Mouse (Mus musculus) hindbrain, postnatal 0 days (tissue): ENCODE results near the gene Plcb3. TPM values are rescaled to one million over a fixed set of nuclear protein-coding genes. Genes with fewer than 3 reads are reported as not detected.

Experiments
- ATAC-seq: fragments of 200-750 bp; cut with Nextera tagmentation; 2 replicates; pipeline ENCODE4 v1.8.0; 2017; ENCODE audit warnings: mild to moderate bottlenecking, moderate TSS enrichment, moderate library complexity
- DNase-seq: peaks from one replicate; pipeline ENCODE4 v3.0.0-alpha.2; 2015; ENCODE audit warnings: low spot score
- H3K27ac ChIP-seq: fragments of 300-500 bp; sonication (generic); 2 replicates; pipeline ENCODE4 v1.5.1; 2014; ENCODE audit warnings: mild to moderate bottlenecking
- H3K27me3 ChIP-seq: fragments of 300-500 bp; sonication (generic); 2 replicates; pipeline ENCODE4 v1.6.1; 2014; ENCODE audit warnings: low read length, mixed read lengths; ENCODE audit not compliant: insufficient read depth
- H3K36me3 ChIP-seq: fragments of 300-500 bp; sonication (generic); 2 replicates; pipeline ENCODE4 v1.6.1; 2014; ENCODE audit warnings: low read length, mixed read lengths; ENCODE audit not compliant: insufficient read depth
- H3K4me1 ChIP-seq: fragments of 300-500 bp; sonication (generic); 2 replicates; pipeline ENCODE4 v1.6.1; 2014; ENCODE audit warnings: antibody characterized with exemption, low read length, mixed read lengths; ENCODE audit not compliant: insufficient read depth
- H3K4me2 ChIP-seq: fragments of 300-500 bp; sonication (generic); 2 replicates; pipeline ENCODE4 v1.6.1; 2014; ENCODE audit warnings: low read depth, mild to moderate bottlenecking, low read length, moderate library complexity, mixed read lengths
- H3K4me3 ChIP-seq: fragments of 300-500 bp; sonication (generic); 2 replicates; pipeline ENCODE4 v1.5.1; 2014; ENCODE audit warnings: low read length
- H3K9ac ChIP-seq: fragments of 300-500 bp; sonication (generic); replicated peaks from 2 replicates; pipeline ENCODE4 v1.6.1; 2014; ENCODE audit warnings: mild to moderate bottlenecking, low read length, moderate library complexity, mixed read lengths
- H3K9me3 ChIP-seq: fragments of 300-500 bp; sonication (generic); 2 replicates; pipeline ENCODE4 v1.6.1; 2016; ENCODE audit warnings: low read length, mixed read lengths
- CTCF ChIP-seq: IDR thresholded peaks from 2 replicates; pipeline ENCODE4 v1.5.1; 2016; ENCODE audit warnings: antibody characterized with exemption, control low read depth, low read depth
- WGBS: fragments of 180-500 bp; shearing (Covaris S2); extraction: QIAGEN DNeasy Blood & Tissue Kit; methylation state at CpG from one replicate; pipeline ENCODE4 v1.1.7; 2014; 5-methylcytosine and 5-hydroxymethylcytosine counted together
- microRNA-seq, 2 experiments: library from miRNA; unstranded; fragments of <30 nt; microRNA quantifications; one replicate each; pipeline ENCODE4; 2016
- polyA plus RNA-seq: library from polyadenylated mRNA; unstranded; fragments of >200 nt; fragmentation: Nextera tagmentation; extraction: Ambion mirVana; gene quantifications from 2 replicates; pipeline ENCODE4 v1.2.1, GENCODE M21; 2015
- total RNA-seq: library from RNA; depleted of rRNA; stranded (reverse); fragments of >200 nt; gene quantifications from 2 replicates; pipeline ENCODE4 v1.2.3, GENCODE M21; 2014; rRNA removed

Gene Plcb3
- total and polyA plus RNA-seq, 2 experiments from 2014 or later = 11.1 to 18.5 TPM

DNA sequence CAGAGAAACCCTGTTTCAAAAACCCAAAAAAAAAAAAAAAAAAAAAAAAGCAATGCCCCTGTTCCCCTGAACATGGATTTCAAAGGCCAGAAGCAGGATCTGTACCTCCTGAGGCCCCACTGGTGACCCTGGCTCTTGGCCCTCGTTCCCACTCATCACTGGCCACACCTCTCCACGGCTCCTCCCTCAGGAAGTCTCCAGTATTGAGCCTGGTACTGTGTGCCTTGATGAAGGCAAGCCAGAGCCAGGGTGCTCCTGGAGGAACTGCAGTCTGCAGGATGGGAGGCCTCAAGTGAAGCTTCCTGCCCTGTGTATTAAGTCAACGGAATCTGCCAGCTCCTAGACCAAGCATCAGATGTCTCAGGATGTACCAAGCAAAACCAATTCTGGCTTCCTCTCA is 70.1 kb downstream of the Plcb3 start:
- ATAC-seq (no peak), DNase-seq (no peak)
- peaks cover 16% of the 10 kb centered on the region for H3K36me3 ChIP-seq
- no peak overlapping the region for H3K4me3 ChIP-seq
- no peak overlapping the region for H3K27ac ChIP-seq
- H3K4me2 ChIP-seq = no peak overlapping the region
- H3K27me3 ChIP-seq = no peaks in the 10 kb centered on the region
- H3K9me3 ChIP-seq = no peaks in the 10 kb centered on the region
- WGBS = 77% methylated on average over 3 of the region's 3 CpGs
- TF ChIP-seq CTCF = no peak
- peaks cover 9% of the 10 kb centered on the region; the same call in 1 of the 2 replicates for H3K4me1 ChIP-seq
- no peak overlapping the region for H3K9ac ChIP-seq

DNA sequence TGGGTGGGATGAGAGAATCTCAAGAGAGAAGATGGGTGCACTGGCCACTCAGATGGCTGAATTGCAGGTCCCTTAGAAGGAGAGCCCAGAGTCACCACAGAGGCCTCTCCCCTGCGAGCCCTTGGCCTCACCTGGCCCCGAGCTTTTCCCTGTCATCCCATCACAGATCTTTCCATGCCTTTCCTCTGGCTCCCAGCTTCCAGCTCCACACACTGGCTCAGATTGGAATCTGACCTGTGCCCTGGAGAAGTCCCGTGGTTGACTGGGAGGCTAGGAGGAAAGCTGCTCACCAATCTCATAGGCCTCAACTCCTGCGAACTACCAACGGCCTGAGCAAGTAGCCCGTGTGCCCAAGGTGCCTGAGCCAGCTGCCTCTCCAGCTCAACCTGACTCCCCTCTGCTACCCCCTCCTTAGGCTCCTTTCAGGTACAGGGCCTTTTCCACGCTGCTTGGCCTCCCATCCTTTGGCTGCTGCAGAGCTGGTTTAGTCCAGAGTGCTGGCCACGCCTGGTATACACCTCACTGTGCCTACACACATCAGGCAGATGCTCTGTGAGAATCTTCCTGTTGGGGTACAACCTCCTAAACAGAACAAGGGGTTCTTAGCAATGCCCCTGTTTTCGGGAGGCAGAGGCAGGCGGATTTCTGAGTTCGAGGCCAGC is 70.6 kb downstream of the Plcb3 start:
- Histone ChIP-seq H3K27me3 (no peaks in the 10 kb centered on the region), H3K4me1 (peaks cover 6% of the 10 kb centered on the region; the same call in 1 of the 2 replicates), H3K4me3 (no peak overlapping the region), H3K9me3 (no peaks in the 10 kb centered on the region), H3K9ac (no peak overlapping the region), H3K4me2 (no peak overlapping the region), H3K36me3 (peaks cover 15% of the 10 kb centered on the region), H3K27ac (no peak overlapping the region)
- no peak for ATAC-seq
- TF ChIP-seq CTCF = no peak
- 96% methylated on average over 11 of the region's 11 CpGs for WGBS
- no peak for DNase-seq

DNA sequence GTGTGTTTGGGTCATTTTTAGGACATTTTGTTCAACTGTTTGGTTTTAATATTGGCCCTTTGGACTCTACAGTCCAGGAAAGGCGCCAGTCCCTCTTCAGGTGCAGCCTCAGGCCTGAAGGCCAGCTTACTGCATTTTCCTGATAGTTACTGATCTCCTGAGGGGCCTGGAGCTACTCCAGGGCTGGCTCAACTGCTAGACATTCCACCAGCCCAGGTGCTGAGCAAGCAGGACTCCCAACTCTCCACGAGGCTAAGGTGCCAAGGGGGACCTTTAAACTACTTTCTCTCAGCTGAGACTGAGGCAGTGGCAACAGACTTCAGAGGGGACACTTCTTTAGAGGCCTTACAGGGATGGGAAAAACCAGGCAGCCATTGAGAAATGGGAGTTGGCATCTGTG is 71.4 kb downstream of the Plcb3 start:
- no peak for TF ChIP-seq CTCF
- no peak overlapping the region for H3K27ac ChIP-seq
- H3K36me3 ChIP-seq = peaks cover 15% of the 10 kb centered on the region
- H3K27me3 ChIP-seq = no peaks in the 10 kb centered on the region
- H3K9me3 ChIP-seq = no peaks in the 10 kb centered on the region
- no peak overlapping the region for H3K9ac ChIP-seq
- no peak for DNase-seq
- ATAC-seq = no peak
- WGBS = 84% methylated on average over 2 of the region's 2 CpGs
- H3K4me2 ChIP-seq = no peak overlapping the region
- H3K4me3 ChIP-seq = no peak overlapping the region
- peaks cover 6% of the 10 kb centered on the region; the same call in 1 of the 2 replicates for H3K4me1 ChIP-seq

DNA sequence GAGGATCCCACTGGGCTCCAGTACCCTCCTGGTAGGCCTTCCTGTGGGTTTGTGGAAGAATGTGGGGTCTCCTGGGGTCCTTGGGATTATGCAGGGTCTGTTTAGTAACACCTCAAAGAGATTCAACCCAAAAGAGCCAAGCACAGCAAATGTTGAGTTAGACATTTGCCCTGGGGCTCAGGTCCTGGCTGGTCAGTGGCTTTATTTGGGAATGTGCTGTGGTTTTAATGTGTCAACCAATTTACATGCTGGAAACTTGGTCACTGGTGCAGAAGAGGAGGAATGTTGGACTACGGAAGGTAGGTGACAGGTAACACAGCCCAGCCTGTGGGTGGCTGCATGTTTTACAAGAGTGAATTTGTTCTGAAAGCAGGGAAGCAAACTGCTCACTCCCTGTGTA is 73.2 kb downstream of the Plcb3 start:
- Histone ChIP-seq H3K4me1 (peaks cover under 1% of the 10 kb centered on the region; the same call in 1 of the 2 replicates), H3K27me3 (no peaks in the 10 kb centered on the region), H3K36me3 (peaks cover 15% of the 10 kb centered on the region), H3K27ac (no peak overlapping the region), H3K9me3 (no peaks in the 10 kb centered on the region), H3K4me3 (no peak overlapping the region), H3K4me2 (no peak overlapping the region), H3K9ac (no peak overlapping the region)
- TF ChIP-seq CTCF = no peak
- WGBS = 100% methylated on average over 1 of the region's 1 CpGs
- ATAC-seq = no peak
- no peak for DNase-seq

Small RNAs within 50 kb of the gene (microRNA-seq; reads per million reads assigned to microRNA genes)
- gene Mir6990 = 1.8 to 2.6 reads per million in 2 experiments

Other genes with a start within 250 kb of the Plcb3 start
- gene Rps6ka4, start 135.8 kb downstream of the Plcb3 start, total RNA-seq = 26.0 and 27.7 TPM in 2 replicates
- gene Rps6ka4, start 135.8 kb downstream of the Plcb3 start, polyA plus RNA-seq = 19.5 and 22.1 TPM in 2 replicates
- 1.8 and 2.2 TPM in 2 replicates for gene Ccdc88b, start 118.3 kb downstream of the Plcb3 start, total RNA-seq
- 1.2 and 1.5 TPM in 2 replicates for gene Ccdc88b, start 118.3 kb downstream of the Plcb3 start, polyA plus RNA-seq
- gene Trmt112, start 66.8 kb downstream of the Plcb3 start, total RNA-seq = 61.7 and 68.6 TPM in 2 replicates
- gene Trmt112, start 66.8 kb downstream of the Plcb3 start, polyA plus RNA-seq = 109 and 111 TPM in 2 replicates
- 184 and 228 TPM in 2 replicates for gene Prdx5, start 66.4 kb downstream of the Plcb3 start, total RNA-seq
- 587 and 589 TPM in 2 replicates for gene Prdx5, start 66.4 kb downstream of the Plcb3 start, polyA plus RNA-seq
- gene Esrra, start 54.7 kb downstream of the Plcb3 start, total RNA-seq = 47.0 and 61.6 TPM in 2 replicates
- gene Esrra, start 54.7 kb downstream of the Plcb3 start, polyA plus RNA-seq = 11.8 and 12.3 TPM in 2 replicates
- gene Catsperz, start 51.1 kb downstream of the Plcb3 start, total RNA-seq = 2.0 TPM in 1 of 2 replicates, not detected in the other
- 2.9 and 3.7 TPM in 2 replicates for gene Catsperz, start 51.1 kb downstream of the Plcb3 start, polyA plus RNA-seq
- gene Kcnk4, start 42.0 kb downstream of the Plcb3 start, total RNA-seq = 13.3 and 17.6 TPM in 2 replicates
- gene Kcnk4, start 42.0 kb downstream of the Plcb3 start, polyA plus RNA-seq = 15.9 and 21.7 TPM in 2 replicates
- gene Bad, start 34.6 kb downstream of the Plcb3 start, total RNA-seq = 58.2 and 67.0 TPM in 2 replicates
- gene Bad, start 34.6 kb downstream of the Plcb3 start, polyA plus RNA-seq = 86.6 and 88.0 TPM in 2 replicates
- 122 and 129 TPM in 2 replicates for gene Gpr137, start 34.0 kb downstream of the Plcb3 start, total RNA-seq
- gene Gpr137, start 34.0 kb downstream of the Plcb3 start, polyA plus RNA-seq = 65.6 and 68.7 TPM in 2 replicates
- 150 and 155 TPM in 2 replicates for gene Ppp1r14b, start 1.5 kb downstream of the Plcb3 start, total RNA-seq
- gene Ppp1r14b, start 1.5 kb downstream of the Plcb3 start, polyA plus RNA-seq = 198 and 210 TPM in 2 replicates
- 8.3 and 29.2 TPM in 2 replicates for gene Fkbp2, start 4.0 kb upstream of the Plcb3 start, total RNA-seq
- 169 and 177 TPM in 2 replicates for gene Fkbp2, start 4.0 kb upstream of the Plcb3 start, polyA plus RNA-seq
- gene Vegfb, start 11.2 kb upstream of the Plcb3 start, total RNA-seq = 40.5 and 40.9 TPM in 2 replicates
- gene Vegfb, start 11.2 kb upstream of the Plcb3 start, polyA plus RNA-seq = 90.8 and 92.3 TPM in 2 replicates
- gene Dnajc4, start 16.1 kb upstream of the Plcb3 start, total RNA-seq = 13.5 and 28.3 TPM in 2 replicates
- 25.6 and 29.5 TPM in 2 replicates for gene Dnajc4, start 16.1 kb upstream of the Plcb3 start, polyA plus RNA-seq
- 17.4 and 19.7 TPM in 2 replicates for gene Nudt22, start 19.6 kb upstream of the Plcb3 start, total RNA-seq
- 20.8 and 23.1 TPM in 2 replicates for gene Nudt22, start 19.6 kb upstream of the Plcb3 start, polyA plus RNA-seq
- gene Trpt1, start 19.7 kb upstream of the Plcb3 start, total RNA-seq = 31.1 and 33.0 TPM in 2 replicates
- 22.9 and 23.5 TPM in 2 replicates for gene Trpt1, start 19.7 kb upstream of the Plcb3 start, polyA plus RNA-seq
- gene Fermt3, start 43.0 kb upstream of the Plcb3 start, total RNA-seq = 4.0 and 7.5 TPM in 2 replicates
- 3.5 and 4.0 TPM in 2 replicates for gene Fermt3, start 43.0 kb upstream of the Plcb3 start, polyA plus RNA-seq
- gene Stip1, start 63.5 kb upstream of the Plcb3 start, total RNA-seq = 87.3 and 89.0 TPM in 2 replicates
- 146 and 151 TPM in 2 replicates for gene Stip1, start 63.5 kb upstream of the Plcb3 start, polyA plus RNA-seq
- gene Macrod1, start 80.3 kb upstream of the Plcb3 start, total RNA-seq = 4.8 and 9.5 TPM in 2 replicates
- 6.5 and 6.7 TPM in 2 replicates for gene Macrod1, start 80.3 kb upstream of the Plcb3 start, polyA plus RNA-seq
- gene Flrt1, start 129.3 kb upstream of the Plcb3 start, total RNA-seq = 8.4 and 10.1 TPM in 2 replicates
- gene Flrt1, start 129.3 kb upstream of the Plcb3 start, polyA plus RNA-seq = 7.8 and 8.1 TPM in 2 replicates
- 216 and 233 TPM in 2 replicates for gene Otub1, start 229.8 kb upstream of the Plcb3 start, total RNA-seq
- 248 and 253 TPM in 2 replicates for gene Otub1, start 229.8 kb upstream of the Plcb3 start, polyA plus RNA-seq
- 1,715 and 1,845 TPM in 2 replicates for gene Cox8a, start 241.1 kb upstream of the Plcb3 start, total RNA-seq
- 2,044 and 2,080 TPM in 2 replicates for gene Cox8a, start 241.1 kb upstream of the Plcb3 start, polyA plus RNA-seq